Mouse (Mus musculus) spleen, adult 2 months (tissue): ENCODE measurements around the gene Helb.

Experiments used
- CTCF ChIP-seq: fragments of 200-500 bp; IDR thresholded peaks from 2 replicates; pipeline ENCODE4 v1.5.1; 2011; ENCODE audit warnings: mild to moderate bottlenecking, inconsistent platforms; ENCODE audit not compliant: insufficient read depth, insufficient read length, insufficient replicate concordance; ENCODE audit errors: extremely low read depth
- POLR2A ChIP-seq: fragments of 200-500 bp; IDR thresholded peaks from 2 replicates; pipeline ENCODE4 v1.6.1; 2011; ENCODE audit warnings: low read depth, low read length, inconsistent platforms

- TF ChIP-seq POLR2A (no peak), CTCF (no peak)
Observed at GRCm38 (mm10) chr10:120125465-120125857, 12.7 kb upstream of the Helb start.
